Mouse (Mus musculus) embryonic fibroblast, embryonic 13.5 days (primary cell): ENCODE measurements around the gene Bmpr1a. TPM values are rescaled to one million over a fixed set of nuclear protein-coding genes. Genes with fewer than 3 reads are reported as not detected.

Experiments
- H3K27ac ChIP-seq: 2 replicates; pipeline ENCODE4 v1.5.1; 2012; ENCODE audit warnings: low read length, control low read depth, inconsistent platforms; ENCODE audit not compliant: insufficient read depth
- H3K4me1 ChIP-seq: 2 replicates; pipeline ENCODE4 v1.6.1; 2011; ENCODE audit warnings: low read length; ENCODE audit not compliant: control insufficient read depth, insufficient read depth
- H3K4me3 ChIP-seq: 2 replicates; pipeline ENCODE4 v1.5.1; 2011; ENCODE audit warnings: mild to moderate bottlenecking, control low read depth, low read length; ENCODE audit not compliant: insufficient read depth
- CTCF ChIP-seq: IDR thresholded peaks from 2 replicates; pipeline ENCODE4 v1.5.1; 2011; ENCODE audit warnings: mild to moderate bottlenecking, control low read depth, low read length, moderate library complexity, borderline replicate concordance; ENCODE audit not compliant: insufficient read depth
- POLR2A ChIP-seq: IDR thresholded peaks from 2 replicates; pipeline ENCODE4 v1.6.1; 2011; ENCODE audit warnings: low read depth, mild to moderate bottlenecking, control low read depth, low read length, moderate library complexity
- polyA plus RNA-seq: library from polyadenylated mRNA; stranded (reverse); fragments of >200 nt; gene quantifications from 2 replicates; pipeline ENCODE4 v1.2.4, GENCODE M21; 2011; ENCODE audit warnings: low read depth; ENCODE audit not compliant: missing spikeins, insufficient read length

The Bmpr1a gene
- polyA plus RNA-seq, 1 experiment, result 146 TPM

- Histone ChIP-seq H3K4me1 (peaks cover 13% of the 10 kb centered on the region), H3K27ac (no peak overlapping the region), H3K4me3 (peak overlapping the region; percentile 61; the same call in 1 of the 2 replicates)
- TF ChIP-seq CTCF (no peak), POLR2A (no peak)
These were observed 3.5 kb downstream of the Bmpr1a start for GRCm38 (mm10) chr14:34499664-34500063.

DNA sequence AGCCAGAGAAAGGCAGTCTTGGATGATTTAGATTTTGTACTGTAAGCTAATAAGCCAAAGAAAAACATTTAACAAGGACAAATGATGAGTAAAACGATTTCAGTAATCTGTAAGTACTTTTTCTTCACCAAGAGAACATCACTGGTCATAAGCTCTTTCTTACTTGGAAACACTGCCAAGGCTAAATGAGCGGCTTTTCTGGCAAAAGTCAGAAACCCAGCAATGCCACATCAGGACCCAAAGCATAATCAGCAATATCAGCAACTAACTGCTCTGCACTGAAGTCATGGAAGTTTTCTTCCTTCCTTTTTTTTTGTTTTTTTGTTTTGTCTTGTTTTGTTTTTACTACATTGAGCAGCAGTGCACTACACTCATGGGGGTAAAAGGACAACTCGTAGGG is 5.8 kb downstream of the Bmpr1a start:
- TF ChIP-seq POLR2A (no peak), CTCF (no peak)
- H3K4me1 ChIP-seq, result peaks cover 13% of the 10 kb centered on the region
- no peak overlapping the region for H3K27ac ChIP-seq
- no peak overlapping the region for H3K4me3 ChIP-seq

DNA sequence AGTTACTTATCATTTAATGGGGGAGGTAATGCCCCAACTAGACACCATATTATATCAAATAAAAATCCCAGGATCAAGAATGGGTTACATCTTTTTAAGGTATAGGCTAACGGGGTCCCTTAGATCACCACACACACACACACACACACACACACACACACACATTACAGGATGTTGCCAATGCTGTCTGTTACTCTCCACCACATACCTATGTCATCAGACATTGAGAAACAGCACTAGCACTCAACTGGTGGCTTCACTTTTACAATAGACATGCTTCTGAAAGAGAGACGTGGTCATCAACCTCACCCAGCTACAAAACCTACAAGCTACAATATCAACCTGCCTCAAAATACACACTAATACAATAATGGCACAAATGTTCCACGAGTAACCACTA is 9.5 kb downstream of the Bmpr1a start:
- TF ChIP-seq CTCF, result no peak
- TF ChIP-seq POLR2A, result no peak
- Histone ChIP-seq H3K4me1 (peaks cover 15% of the 10 kb centered on the region), H3K4me3 (no peak overlapping the region), H3K27ac (no peak overlapping the region)

DNA sequence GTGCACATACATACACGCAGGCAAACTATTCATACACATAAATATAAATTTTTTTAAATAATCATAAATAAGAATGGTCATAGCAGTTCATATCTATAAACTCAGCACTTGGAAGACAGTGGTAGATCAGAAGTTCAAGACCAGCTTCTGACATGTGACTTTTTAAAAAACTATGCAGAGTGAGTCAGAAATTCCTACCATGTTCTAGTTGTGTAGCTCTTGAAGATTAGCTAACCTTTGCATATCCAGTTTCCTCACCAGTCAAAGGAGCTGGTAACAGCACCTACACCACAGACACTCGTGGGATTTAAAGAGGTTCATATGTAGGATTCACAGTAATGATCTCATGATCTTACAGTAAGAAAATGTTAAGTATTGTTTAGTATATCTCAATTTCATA is 10.5 kb downstream of the Bmpr1a start:
- no peak overlapping the region for H3K27ac ChIP-seq
- TF ChIP-seq CTCF (no peak), POLR2A (no peak)
- peaks cover 15% of the 10 kb centered on the region for H3K4me1 ChIP-seq
- no peak overlapping the region for H3K4me3 ChIP-seq

- peaks cover 13% of the 10 kb centered on the region for H3K4me1 ChIP-seq
- no peak overlapping the region for H3K4me3 ChIP-seq
- TF ChIP-seq CTCF, result no peak
- TF ChIP-seq POLR2A, result no peak
- H3K27ac ChIP-seq, result no peak overlapping the region
These were observed 12.2 kb downstream of the Bmpr1a start for GRCm38 (mm10) chr14:34490965-34491364.

DNA sequence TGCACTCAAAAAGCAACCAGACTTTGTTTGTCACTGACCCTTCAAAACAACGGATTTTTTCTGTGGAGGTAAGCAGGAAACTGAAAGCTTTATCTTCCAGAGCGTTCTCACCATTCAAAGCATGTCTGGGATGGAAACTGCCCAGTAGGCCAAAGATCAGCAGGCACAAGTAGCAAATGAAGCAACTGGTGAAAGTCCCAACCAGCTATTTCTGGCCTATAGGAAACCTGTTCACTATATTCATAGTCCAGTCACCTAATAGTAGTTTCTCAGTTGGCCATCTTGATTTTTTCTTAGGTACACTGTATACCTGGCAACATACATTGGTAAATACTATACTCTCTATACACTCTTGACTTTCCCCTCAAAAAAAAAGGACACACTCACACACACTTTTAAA is 13.2 kb downstream of the Bmpr1a start:
- TF ChIP-seq CTCF, result no peak
- no peak for TF ChIP-seq POLR2A
- Histone ChIP-seq H3K27ac (no peak overlapping the region), H3K4me1 (peaks cover 8% of the 10 kb centered on the region; the same call in 1 of the 2 replicates), H3K4me3 (no peak overlapping the region)

DNA sequence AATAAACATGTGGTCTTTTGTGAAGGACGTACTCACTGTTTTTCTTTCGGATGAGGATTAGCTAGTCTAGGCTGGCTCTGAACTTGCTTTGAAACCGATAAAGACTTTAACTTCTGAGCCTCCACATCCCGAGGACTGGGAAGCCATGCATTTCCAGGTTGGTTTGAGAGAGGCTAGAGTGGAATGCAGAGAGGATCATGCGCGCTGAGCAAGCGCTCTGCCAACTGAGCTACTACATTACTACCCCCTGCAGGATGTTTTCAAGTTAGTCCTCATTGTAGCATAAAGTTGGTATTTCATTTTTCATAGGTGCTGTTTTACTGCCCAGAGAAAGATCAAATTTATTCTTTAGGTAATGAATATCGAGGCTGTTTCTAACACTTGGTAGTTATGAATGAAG is 17.0 kb downstream of the Bmpr1a start:
- H3K4me1 ChIP-seq, result peaks cover 8% of the 10 kb centered on the region; the same call in 1 of the 2 replicates
- H3K4me3 ChIP-seq, result no peak overlapping the region
- no peak overlapping the region for H3K27ac ChIP-seq
- TF ChIP-seq CTCF, result no peak
- TF ChIP-seq POLR2A, result no peak

DNA sequence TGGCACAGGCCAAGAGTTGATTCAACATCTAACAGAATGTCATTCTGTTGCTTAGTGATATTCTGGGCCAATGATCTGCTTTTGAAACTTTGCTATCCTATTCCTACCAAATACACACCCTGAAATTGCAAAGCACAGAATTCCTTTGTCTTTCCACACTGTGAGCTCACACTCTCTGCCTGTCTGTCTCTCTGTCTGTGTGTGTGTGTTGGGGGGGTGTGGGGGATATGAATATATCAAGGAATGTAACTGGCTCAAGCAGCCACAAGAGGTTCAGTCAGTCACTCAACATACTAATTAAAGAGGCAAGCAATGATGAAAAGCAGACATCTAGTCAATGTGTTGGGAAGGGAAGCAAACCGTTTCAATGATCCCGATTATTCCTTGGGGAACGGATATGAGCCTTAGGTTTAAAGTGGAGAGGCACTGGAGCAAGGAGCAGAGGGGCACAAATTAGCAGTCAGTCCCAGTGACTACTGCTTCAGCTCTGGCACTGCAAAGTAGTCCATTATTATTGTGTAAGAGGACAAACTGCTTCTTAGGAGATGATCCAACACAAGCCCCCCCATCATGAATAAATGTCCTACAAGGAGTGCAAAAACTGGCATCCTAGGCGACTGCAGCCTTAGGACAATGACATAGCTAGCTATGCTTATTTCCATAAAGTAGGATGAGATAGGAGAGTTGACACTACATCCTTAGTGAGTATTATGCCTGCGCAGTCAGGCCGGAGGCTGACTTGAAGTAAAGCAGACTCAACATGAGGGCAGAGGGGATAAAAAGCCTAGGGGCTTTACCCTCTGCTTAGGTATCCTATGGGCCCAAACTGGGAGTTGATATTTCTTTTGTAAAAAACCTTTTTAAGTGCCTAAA is 19.4 kb downstream of the Bmpr1a start:
- Histone ChIP-seq H3K4me3 (no peak overlapping the region), H3K4me1 (peaks cover 2% of the 10 kb centered on the region; the same call in 1 of the 2 replicates)

GRCm38 (mm10) chr14:34471591-34471990 is 31.6 kb downstream of the Bmpr1a start:
- Histone ChIP-seq H3K27ac (no peak overlapping the region), H3K4me1 (peaks cover 2% of the 10 kb centered on the region), H3K4me3 (no peak overlapping the region)
- TF ChIP-seq CTCF (no peak), POLR2A (no peak)

More for the DNA sequence above, 19.4 kb downstream of the Bmpr1a start:
- no peak overlapping the region for H3K27ac ChIP-seq
- TF ChIP-seq POLR2A, result no peak
- TF ChIP-seq CTCF, result no peak

- Histone ChIP-seq H3K4me3 (no peak overlapping the region), H3K27ac (no peak overlapping the region), H3K4me1 (peaks cover 2% of the 10 kb centered on the region)
- TF ChIP-seq POLR2A (no peak), CTCF (no peak)
These were observed 36.9 kb downstream of the Bmpr1a start for GRCm38 (mm10) chr14:34466291-34466690.
